Mouse (Mus musculus): ENCODE measurements around the gene Trcg1.

DNA sequence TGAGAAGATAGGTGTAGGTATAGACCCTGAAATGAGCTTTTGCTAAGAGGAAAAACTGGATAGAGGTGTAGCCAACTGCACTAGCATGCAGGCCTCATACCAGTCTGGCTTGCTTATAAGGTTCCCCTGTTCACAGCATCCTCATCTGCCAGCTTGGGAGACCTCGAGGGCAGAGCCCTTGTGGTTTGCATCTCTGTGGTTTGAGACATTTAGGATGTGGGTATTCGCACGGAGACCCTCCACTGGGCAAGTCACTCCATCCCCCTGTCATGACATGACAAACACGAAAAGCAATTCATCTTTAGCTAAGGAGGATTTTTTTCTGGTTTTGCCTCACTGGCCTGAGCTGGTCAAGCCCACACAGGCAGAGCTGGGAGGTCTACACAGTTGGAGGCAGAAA is 8.2 kb upstream of the Trcg1 start:
- TF ChIP-seq CTCF (IDR thresholded peaks at IDR 0.05; ENCODE audit: extremely low read depth, insufficient read depth, low read length) (no peak), POLR2A (IDR thresholded peaks at IDR 0.05; ENCODE audit: extremely low read depth, insufficient read depth, low read length) (no peak)

Data from cortical plate, adult 2 months (tissue).